Mouse (Mus musculus) spleen, adult 2 months (tissue): Measurements from ENCODE around the gene Cd5l.
"Not testable (repeated sequence)": the region's sequence is repeated elsewhere in the genome, so short reads cannot be mapped to it uniquely, and the experiment has no call there.

Experiments
- CTCF ChIP-seq: fragments of 200-500 bp; IDR thresholded peaks from 2 replicates; pipeline ENCODE4 v1.5.1; 2011; ENCODE audit warnings: mild to moderate bottlenecking, inconsistent platforms; ENCODE audit not compliant: insufficient read depth, insufficient read length, insufficient replicate concordance; ENCODE audit errors: extremely low read depth
- POLR2A ChIP-seq: fragments of 200-500 bp; IDR thresholded peaks from 2 replicates; pipeline ENCODE4 v1.6.1; 2011; ENCODE audit warnings: low read depth, low read length, inconsistent platforms

DNA sequence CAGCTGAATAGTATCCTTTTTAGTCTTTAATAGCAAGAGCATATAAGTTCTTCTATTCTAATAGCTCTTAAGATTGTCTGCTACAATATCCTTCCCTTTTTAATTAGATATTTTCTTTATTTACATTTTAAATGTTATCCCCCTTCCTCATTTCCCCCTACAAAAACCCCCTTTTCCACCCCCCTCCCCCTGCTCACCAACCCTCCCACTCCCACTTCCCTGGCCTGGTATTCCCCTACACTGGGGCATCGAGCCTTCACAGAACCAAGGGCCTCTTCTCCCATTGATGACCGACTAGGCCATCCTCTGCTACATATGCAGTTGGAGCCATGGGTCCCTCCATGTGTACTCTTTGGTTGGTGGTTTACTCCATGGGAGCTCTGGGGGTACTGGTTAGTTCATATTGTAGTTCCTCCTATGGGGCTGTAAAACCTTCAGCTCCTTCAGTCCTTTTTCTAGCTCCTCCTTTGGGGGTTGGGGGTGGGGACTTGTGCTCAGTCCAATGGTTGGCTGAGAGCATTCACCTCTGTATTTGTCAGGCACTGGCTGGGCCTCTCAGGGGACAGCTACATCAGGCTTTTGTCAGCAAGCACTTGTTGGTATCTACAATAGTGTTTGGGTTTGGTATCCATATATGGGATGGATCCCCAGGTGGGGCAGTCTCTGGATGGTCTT, 22.1 kb downstream of the Cd5l start:
- not testable (repeated sequence) for TF ChIP-seq CTCF, POLR2A
